Mouse (Mus musculus): ENCODE data around the gene Zfp867.

GRCm38 (mm10) chr11:59472326-59472677 is at the start of gene Zfp867:
- no peak for TF ChIP-seq CTCF (IDR thresholded peaks at IDR 0.05; ENCODE audit: low read depth)
- no peak for TF ChIP-seq EP300 (IDR thresholded peaks at IDR 0.05; ENCODE audit: low read depth)
